Mouse (Mus musculus) stomach, postnatal 0 days (tissue): Measurements from ENCODE around the gene Gm8369. TPM values are rescaled to one million over a fixed set of nuclear protein-coding genes. Genes with fewer than 3 reads are reported as not detected.
"Not testable (repeated sequence)": the region's sequence is repeated elsewhere in the genome, so short reads cannot be mapped to it uniquely, and the experiment has no call there.

Experiments
- ATAC-seq: fragments of 200-750 bp; cut with Nextera tagmentation; 2 replicates; pipeline ENCODE4 v1.8.0; 2017; ENCODE audit not compliant: low FRiP score, low TSS enrichment
- DNase-seq: peaks from one replicate; pipeline ENCODE4 v3.0.0-alpha.2; 2016; ENCODE audit warnings: low spot score
- H3K27ac ChIP-seq: fragments of 300-500 bp; sonication (generic); replicated peaks from 2 replicates; pipeline ENCODE4 v1.5.1; 2014; ENCODE audit warnings: mild to moderate bottlenecking, control low read depth
- H3K27me3 ChIP-seq: fragments of 300-500 bp; sonication (generic); 2 replicates; pipeline ENCODE4 v1.6.1; 2014; ENCODE audit warnings: low read length; ENCODE audit not compliant: control insufficient read depth, insufficient read depth
- H3K36me3 ChIP-seq: fragments of 300-500 bp; sonication (generic); 2 replicates; pipeline ENCODE4 v1.6.1; 2014; ENCODE audit warnings: low read length, mixed read lengths; ENCODE audit not compliant: control insufficient read depth, insufficient read depth
- H3K4me1 ChIP-seq: fragments of 300-500 bp; sonication (generic); replicated peaks from 2 replicates; pipeline ENCODE4 v1.6.1; 2014; ENCODE audit warnings: antibody characterized with exemption; ENCODE audit not compliant: control insufficient read depth, insufficient read depth
- H3K4me2 ChIP-seq: fragments of 300-500 bp; sonication (generic); replicated peaks from 2 replicates; pipeline ENCODE4 v1.6.1; 2014; ENCODE audit warnings: low read depth, mild to moderate bottlenecking, control low read depth, moderate library complexity
- H3K4me3 ChIP-seq: fragments of 300-500 bp; sonication (generic); 2 replicates; pipeline ENCODE4 v1.5.1; 2014; ENCODE audit warnings: low read depth, low read length, control low read depth
- H3K9ac ChIP-seq: fragments of 300-500 bp; sonication (generic); 2 replicates; pipeline ENCODE4 v1.6.1; 2014; ENCODE audit warnings: mild to moderate bottlenecking, low read length, control low read depth, mixed read lengths
- H3K9me3 ChIP-seq: fragments of 300-500 bp; sonication (generic); 2 replicates; pipeline ENCODE4 v1.6.1; 2016; ENCODE audit warnings: low read length; ENCODE audit not compliant: control insufficient read depth
- CTCF ChIP-seq: IDR thresholded peaks from 2 replicates; pipeline ENCODE4 v1.5.1; 2016; ENCODE audit warnings: antibody characterized with exemption, low read depth, mild to moderate bottlenecking, moderate library complexity
- EP300 ChIP-seq: optimal IDR thresholded peaks from 2 replicates; pipeline ENCODE3; 2016; ENCODE audit warnings: antibody characterized with exemption
- WGBS: fragments of 180-500 bp; shearing (Covaris S2); extraction: QIAGEN DNeasy Blood & Tissue Kit; methylation state at CpG from one replicate; pipeline ENCODE4 v1.1.7; 2014; 5-methylcytosine and 5-hydroxymethylcytosine counted together
- polyA plus RNA-seq: library from polyadenylated mRNA; unstranded; fragments of >200 nt; fragmentation: Nextera tagmentation; extraction: Ambion mirVana; gene quantifications from 2 replicates; pipeline ENCODE4 v1.2.1, GENCODE M21; 2015

Gm8369 gene
- polyA plus RNA-seq, 1 experiment from 2014 or later, result 0.19 TPM

GRCm38 (mm10) chr19:11520146-11520545 is 34.4 kb downstream of the Gm8369 start:
- DNase-seq (no peak), ATAC-seq (no peak)
- 83% methylated on average over 3 of the region's 3 CpGs for WGBS
- H3K27me3 ChIP-seq, result no peaks in the 10 kb centered on the region
- H3K4me2 ChIP-seq, result no peak overlapping the region
- no peak overlapping the region for H3K27ac ChIP-seq
- H3K9ac ChIP-seq, result no peak overlapping the region
- H3K9me3 ChIP-seq, result no peaks in the 10 kb centered on the region
- no peaks in the 10 kb centered on the region for H3K4me1 ChIP-seq
- TF ChIP-seq EP300 (no peak), CTCF (no peak)
- no peak overlapping the region for H3K4me3 ChIP-seq
- no peaks in the 10 kb centered on the region for H3K36me3 ChIP-seq

DNA sequence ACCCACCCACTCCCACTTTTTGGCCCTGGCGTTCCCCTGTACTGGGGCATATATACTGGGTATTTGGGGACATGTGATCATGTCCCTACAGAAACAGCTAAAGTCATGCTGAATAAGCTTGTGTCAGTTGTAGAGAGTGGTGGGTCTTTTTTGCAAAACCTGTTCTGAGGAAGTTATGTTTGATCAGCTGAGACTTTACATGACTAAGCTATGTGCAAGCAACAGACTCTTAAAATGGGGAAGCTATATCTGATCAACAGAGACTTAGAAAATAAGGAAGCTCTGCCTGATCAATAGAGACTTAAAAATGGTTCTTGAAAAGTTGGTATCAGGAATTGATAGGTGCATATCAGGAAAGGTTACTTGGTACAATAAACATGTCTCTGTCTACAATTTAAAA is 47.7 kb downstream of the Gm8369 start:
- Histone ChIP-seq H3K9ac (no peak overlapping the region), H3K27me3 (no peaks in the 10 kb centered on the region), H3K9me3 (no peaks in the 10 kb centered on the region), H3K4me1 (no peaks in the 10 kb centered on the region), H3K36me3 (no peaks in the 10 kb centered on the region), H3K4me3 (no peak overlapping the region), H3K4me2 (no peak overlapping the region), H3K27ac (no peak overlapping the region)
- no peak for DNase-seq
- TF ChIP-seq EP300 (no peak), CTCF (no peak)
- ATAC-seq, result no peak
- WGBS, result 85% methylated on average over 1 of the region's 1 CpGs

DNA sequence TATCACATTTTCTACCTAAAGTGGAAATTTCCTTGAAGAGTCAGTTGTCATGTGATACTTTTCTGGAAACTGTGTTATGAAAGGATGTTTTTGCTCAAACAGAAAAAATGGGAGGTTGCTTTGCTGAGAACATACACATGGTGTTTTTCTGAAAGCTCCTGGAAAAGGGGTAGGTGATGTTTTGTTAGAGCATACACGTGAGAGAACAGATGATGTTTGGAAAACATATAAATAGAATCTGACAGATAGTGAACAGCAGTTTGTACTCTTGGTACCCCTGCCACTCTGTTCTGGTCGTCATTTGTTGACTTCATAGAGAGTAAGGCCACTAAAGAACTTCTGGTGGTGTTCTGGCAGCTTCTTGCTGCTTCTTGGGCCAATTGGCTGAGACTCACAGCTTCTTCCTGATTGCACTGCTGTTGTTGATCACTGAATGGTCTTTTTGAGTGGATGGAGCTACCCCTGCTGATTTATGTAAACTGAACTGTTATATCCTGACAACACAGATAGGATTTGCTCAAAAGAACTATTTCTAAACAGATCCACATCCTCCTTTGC is 48.2 kb downstream of the Gm8369 start:
- H3K27ac ChIP-seq, result no peak overlapping the region
- TF ChIP-seq EP300 (no peak), CTCF (no peak)
- no peak overlapping the region for H3K4me3 ChIP-seq
- no peaks in the 10 kb centered on the region for H3K9me3 ChIP-seq
- ATAC-seq (no peak), DNase-seq (no peak)
- H3K36me3 ChIP-seq, result no peaks in the 10 kb centered on the region
- 22% methylated on average over 2 of the region's 2 CpGs for WGBS
- no peak overlapping the region for H3K9ac ChIP-seq
- H3K4me2 ChIP-seq, result no peak overlapping the region
- H3K27me3 ChIP-seq, result no peaks in the 10 kb centered on the region
- H3K4me1 ChIP-seq, result no peaks in the 10 kb centered on the region

- H3K36me3 ChIP-seq, result no peaks in the 10 kb centered on the region
- WGBS, result 18% methylated on average over 7 of the region's 7 CpGs
- no peak for TF ChIP-seq EP300
Measured at GRCm38 (mm10) chr19:11536593-11536992, 50.9 kb downstream of the Gm8369 start, which contains the start of gene Ms4a4d. Gene Ms4a4d (plus strand): TSS chr19:11536801.

DNA sequence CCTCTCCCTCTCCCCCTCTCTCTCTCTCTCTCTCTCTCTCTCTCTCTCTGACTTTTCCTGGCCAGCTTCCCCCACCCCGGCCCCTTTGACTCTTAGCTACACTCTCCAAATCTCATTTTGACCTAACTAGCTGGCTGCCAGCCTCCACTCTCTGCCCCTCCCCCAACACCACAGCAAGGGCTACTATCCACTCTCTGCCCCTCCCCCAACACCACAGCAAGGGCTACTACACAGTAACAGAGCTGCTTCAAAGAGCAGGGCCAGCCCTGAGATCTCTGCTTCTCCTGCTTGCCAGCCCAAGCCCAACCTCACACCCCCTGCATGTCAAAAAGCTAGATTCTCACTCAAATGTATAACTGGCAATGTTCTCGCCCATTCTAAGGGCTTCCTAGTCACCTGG is 51.6 kb downstream of the Gm8369 start:
- Histone ChIP-seq H3K9ac (no peak overlapping the region), H3K4me1 (no peaks in the 10 kb centered on the region), H3K27me3 (no peaks in the 10 kb centered on the region), H3K4me2 (no peak overlapping the region), H3K9me3 (no peaks in the 10 kb centered on the region), H3K4me3 (no peak overlapping the region), H3K36me3 (no peaks in the 10 kb centered on the region), H3K27ac (no peak overlapping the region)
- DNase-seq, result no peak
- ATAC-seq, result no peak
- 23% methylated on average over 2 of the region's 2 CpGs for WGBS
- no peak for TF ChIP-seq EP300
- TF ChIP-seq CTCF, result no peak

More at GRCm38 (mm10) chr19:11536593-11536992, 50.9 kb downstream of the Gm8369 start, which contains the start of gene Ms4a4d:
- H3K4me2 ChIP-seq, result 0 out of 2 replicates have a peak within 1 kb of the TSS, but pooled peaks have one; percentile 14
- H3K9me3 ChIP-seq, result no peaks in the 10 kb centered on the region
- peak; percentile 59; the same call in 1 of the 2 replicates for ATAC-seq
- H3K9ac ChIP-seq, result no peak within 1 kb of the TSS
- peak; percentile 21 for DNase-seq
- 0 out of 2 replicates have a peak within 1 kb of the TSS, but pooled peaks have one; percentile 24 for H3K27ac ChIP-seq
- peak within 1 kb of the TSS; percentile 8; the same call in 1 of the 2 replicates for H3K4me3 ChIP-seq
- no peaks in the 10 kb centered on the region for H3K27me3 ChIP-seq
- H3K4me1 ChIP-seq, result no peaks in the 10 kb centered on the region

DNA sequence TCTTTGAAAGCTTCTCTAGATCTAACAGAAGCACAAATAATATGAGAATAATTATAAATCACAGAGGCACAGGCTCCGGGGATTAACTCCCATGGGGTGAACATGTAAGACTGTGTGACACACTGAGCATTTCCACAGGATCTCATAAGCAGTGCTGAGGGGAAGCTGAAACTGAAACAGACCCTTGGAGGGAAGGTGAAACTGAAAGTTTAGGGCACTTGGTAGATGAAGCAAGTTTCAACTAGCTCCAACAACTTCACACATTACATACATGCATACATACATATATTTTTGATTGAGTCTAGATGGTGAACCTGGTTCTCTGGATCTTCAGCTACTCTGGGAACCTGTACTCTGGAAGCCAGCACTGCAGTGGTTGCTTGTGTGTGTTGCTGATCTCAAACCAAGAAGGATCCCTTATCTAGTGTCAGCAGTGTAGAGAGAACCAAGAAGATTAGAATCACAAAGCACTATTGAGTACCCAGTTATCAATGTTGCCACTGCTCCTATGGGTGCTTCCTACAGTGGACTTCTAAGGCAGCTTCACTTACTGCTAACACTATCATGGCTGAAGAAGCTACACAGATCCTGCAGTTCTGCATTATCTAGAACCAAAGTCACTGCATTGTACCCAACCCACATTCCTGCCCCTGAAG is 54.6 kb downstream of the Gm8369 start:
- H3K27ac ChIP-seq, H3K27me3 ChIP-seq, H3K4me2 ChIP-seq, ATAC-seq, DNase-seq, H3K9me3 ChIP-seq, H3K4me3 ChIP-seq, H3K9ac ChIP-seq, H3K4me1 ChIP-seq, H3K36me3 ChIP-seq: not testable (repeated sequence)
- 74% methylated on average over 1 of the region's 1 CpGs for WGBS

DNA sequence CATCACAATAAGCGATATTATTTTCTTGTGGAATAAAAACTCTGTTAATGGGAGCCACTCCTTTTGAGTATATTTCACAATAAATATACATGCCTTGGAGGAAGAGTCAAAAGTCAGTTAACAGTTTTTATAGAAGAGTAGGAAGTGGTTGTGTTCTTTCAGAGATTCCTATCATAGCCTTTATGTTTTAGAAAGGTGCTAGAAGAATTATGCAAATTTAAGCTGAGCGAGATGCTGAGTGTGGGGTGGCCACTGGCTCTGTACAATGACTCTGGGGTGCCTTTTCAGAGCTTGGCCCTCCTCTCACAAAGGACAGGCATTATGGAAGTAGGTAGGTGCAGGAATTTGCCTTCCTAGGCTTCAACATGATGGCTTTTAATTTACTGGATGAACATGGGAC is 58.6 kb downstream of the Gm8369 start:
- not testable (repeated sequence) for ATAC-seq, H3K4me2 ChIP-seq, DNase-seq, H3K4me1 ChIP-seq, H3K4me3 ChIP-seq, H3K36me3 ChIP-seq, H3K27me3 ChIP-seq, H3K27ac ChIP-seq, H3K9me3 ChIP-seq, H3K9ac ChIP-seq
- WGBS, result 84% methylated on average over 2 of the region's 2 CpGs
